In genomic region chr6:29087921-29088709, GRCm38 (mm10) we compare ENCODE assay signal across 12 mouse cellular contexts. TPM values are rescaled to one million over a fixed set of nuclear protein-coding genes. Genes with fewer than 3 reads are reported as not detected.
DNase-seq lines count a peak whose midpoint lies in the region; ATAC-seq and TF ChIP-seq lines count a peak whose summit lies in the region.
"Had no signal": no experiment of that assay in that cellular context is flagged by ENCODE, and none has a peak within 500 bp of the region (broad histone marks: within the 10 kb centered on the region; RNA-seq: fewer than 3 reads in every experiment).

No protein-coding gene starts in this region.

- H3K4me1 ChIP-seq in lung, adult 2 months (ENCODE audit: control insufficient read depth, insufficient read depth, low read length): no peaks in the 10 kb centered on the region

- H3K4me3 ChIP-seq in lung, adult 2 months (replicated peaks; ENCODE audit: extremely low read depth, low read depth, low read length): no peak overlapping the region
- H3K4me3 ChIP-seq: embryonic facial prominence, embryonic 13.5 days; limb, embryonic 13.5 days had no signal

- DNase-seq in lung, adult 18-20 months: peak; percentile 5 to 13
- DNase-seq in lung, adult 2 months: no peak
- peak; percentile 14 for DNase-seq in adrenal gland, postnatal 25 days
- DNase-seq in heart, postnatal 10 days: peak; percentile 71 to 76
- peak; percentile 15 for DNase-seq in lung, postnatal 14 days
- no peak for DNase-seq in B cell, adult 2 months
- no peak for DNase-seq in layer of hippocampus, adult 11-12 months (ENCODE audit: low spot score)

- no peak for ATAC-seq in erythroid progenitor cell, adult 5-6 weeks (replicated peaks; ENCODE audit: low FRiP score, poor library complexity, severe bottlenecking)

- TF ChIP-seq CTCF in lung, adult 2 months (IDR thresholded peaks at IDR 0.05; ENCODE audit: insufficient read depth, low read length): no peak

- 55% methylated on average over 7 of the region's 7 CpGs for WGBS in lung, adult 2 months

- intact Hi-C loops in heart, postnatal 10 days (cut with DNase I): loop anchor here (5.0 kb wide), 1 partner anchor 54 kb away; no protein-coding TSS in a partner anchor

- TF ChIP-seq POLR2A in lung, adult 2 months (IDR thresholded peaks at IDR 0.05; ENCODE audit: borderline replicate concordance, extremely low read depth, low read depth, low read length): no peak

RNA-seq across cellular contexts. Expression of gene Lep, which starts 28.1 kb away (rescaled TPM):
- polyA plus RNA-seq in lung, adult 2 months (2012; rRNA removed): 1.6 and 2.5 TPM in 2 replicates
- 3.0 and 6.3 TPM in 2 replicates for total RNA-seq in adrenal gland, postnatal 25 days (2021)
- under 1 TPM; 0.29 to 0.60 TPM for total RNA-seq in heart, postnatal 10 days (2021)
- total RNA-seq in erythroid progenitor cell, adult 5-6 weeks (2015; ENCODE audit: low replicate concordance): not detected in 2 replicates
- not detected in 2 replicates for total RNA-seq in erythroid progenitor cell, adult 5-6 weeks (2017; ENCODE audit: low replicate concordance)
- total RNA-seq: layer of hippocampus, adult 18-20 months; megakaryocyte, adult 5-6 weeks had no signal
- polyA plus RNA-seq: embryonic facial prominence, embryonic 13.5 days; limb, embryonic 13.5 days had no signal

Comparison
In these comparisons a context has a peak if more than half of its experiments do, and no peak if none do; other contexts are left out.
1. DNase-seq: peak in lung, adult 18-20 months (2 of 2), adrenal gland, postnatal 25 days (single experiment), heart, postnatal 10 days (2 of 2) and lung, postnatal 14 days (single experiment); none in lung, adult 2 months (single experiment), B cell, adult 2 months (0 of 2) and layer of hippocampus, adult 11-12 months (single experiment).